Mouse (Mus musculus) stomach, postnatal 0 days (tissue): ENCODE data around the gene Ccdc84.

Experiments used
- CTCF ChIP-seq: IDR thresholded peaks from 2 replicates; pipeline ENCODE4 v1.5.1; 2016; ENCODE audit warnings: antibody characterized with exemption, low read depth, mild to moderate bottlenecking, moderate library complexity
- EP300 ChIP-seq: optimal IDR thresholded peaks from 2 replicates; pipeline ENCODE3; 2016; ENCODE audit warnings: antibody characterized with exemption

DNA sequence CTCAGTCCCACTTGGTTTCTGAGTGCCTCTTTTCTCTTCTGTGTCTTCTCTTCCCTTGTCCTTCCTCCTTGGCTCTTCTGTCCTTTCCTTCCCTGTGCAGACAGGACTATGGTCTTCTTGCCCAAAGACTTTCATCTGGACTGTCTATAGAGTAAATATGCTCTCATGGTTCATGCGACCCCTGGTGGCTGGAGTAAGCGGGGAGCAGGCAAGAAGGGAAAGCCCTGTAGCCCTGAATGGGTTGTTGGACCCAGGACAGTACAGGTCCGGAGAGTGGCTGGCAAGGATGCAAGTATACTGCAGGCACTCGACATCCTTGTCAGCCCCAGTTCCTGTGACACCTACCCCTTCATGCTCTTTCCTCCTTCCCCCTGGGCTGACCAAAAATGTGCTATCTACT, 26.9 kb downstream of the Ccdc84 start:
- TF ChIP-seq CTCF, result peak; percentile 90
- TF ChIP-seq EP300, result no peak
